Mouse (Mus musculus): Measurements from ENCODE around the gene Met. TPM values are rescaled to one million over a fixed set of nuclear protein-coding genes. Genes with fewer than 3 reads are reported as not detected.

Met gene
- 3.4 TPM in 2 replicates for polyA plus RNA-seq (2015; fragmentation: Nextera tagmentation; extraction: Ambion mirVana)

- Histone ChIP-seq H3K9me3 (ENCODE audit: control insufficient read depth, low read length) (no peaks in the 10 kb centered on the region), H3K27ac (ENCODE audit: low read length) (no peak within 1 kb of the TSS), H3K36me3 (ENCODE audit: control insufficient read depth, insufficient read depth) (no peaks in the 10 kb centered on the region), H3K27me3 (replicated peaks; ENCODE audit: control insufficient read depth, insufficient read depth, low read length) (peaks cover 3% of the 10 kb centered on the region), H3K4me2 (ENCODE audit: low read length) (peak within 1 kb of the TSS; percentile 84), H3K9ac (replicated peaks; ENCODE audit: low read depth, low read length) (peak within 1 kb of the TSS; percentile 61), H3K4me3 (replicated peaks; ENCODE audit: low read length) (peak within 1 kb of the TSS; percentile 53), H3K4me1 (replicated peaks; ENCODE audit: control insufficient read depth, insufficient read depth, low read length) (peaks cover 17% of the 10 kb centered on the region)
- WGBS, result under 1% methylated on average over 69 of the region's 78 CpGs
- peak; percentile 82 for ATAC-seq
Observed at GRCm38 (mm10) chr6:17463434-17464280, at the start of gene Met. TSS of gene Met (plus strand) at chr6:17463800.

GRCm38 (mm10) chr6:17418226-17418625 lies 45.4 kb upstream of the Met start:
- WGBS, result 38% methylated on average over 7 of the region's 7 CpGs
- H3K36me3 ChIP-seq (ENCODE audit: control insufficient read depth, insufficient read depth), result no peaks in the 10 kb centered on the region
- peak; percentile 54; the same call in 1 of the 2 replicates for ATAC-seq

GRCm38 (mm10) chr6:17422432-17422831 lies 41.2 kb upstream of the Met start:
- H3K27me3 ChIP-seq (replicated peaks; ENCODE audit: control insufficient read depth, insufficient read depth, low read length), result no peaks in the 10 kb centered on the region
- H3K4me1 ChIP-seq (replicated peaks; ENCODE audit: control insufficient read depth, insufficient read depth, low read length), result no peaks in the 10 kb centered on the region; the same call in 1 of the 2 replicates
- H3K4me2 ChIP-seq (ENCODE audit: low read length), result no peak overlapping the region
- no peak overlapping the region for H3K4me3 ChIP-seq (replicated peaks; ENCODE audit: low read length)
- H3K9me3 ChIP-seq (ENCODE audit: control insufficient read depth, low read length), result no peaks in the 10 kb centered on the region
- H3K9ac ChIP-seq (replicated peaks; ENCODE audit: low read depth, low read length), result no peak overlapping the region
- H3K27ac ChIP-seq (ENCODE audit: low read length), result no peak overlapping the region
- no peaks in the 10 kb centered on the region for H3K36me3 ChIP-seq (ENCODE audit: control insufficient read depth, insufficient read depth)
- ATAC-seq, result no peak
- WGBS, result 98% methylated on average over 1 of the region's 1 CpGs

More at GRCm38 (mm10) chr6:17418226-17418625, 45.4 kb upstream of the Met start:
- Histone ChIP-seq H3K9ac (replicated peaks; ENCODE audit: low read depth, low read length) (no peak overlapping the region), H3K9me3 (ENCODE audit: control insufficient read depth, low read length) (no peaks in the 10 kb centered on the region), H3K4me3 (replicated peaks; ENCODE audit: low read length) (no peak overlapping the region), H3K4me1 (replicated peaks; ENCODE audit: control insufficient read depth, insufficient read depth, low read length) (no peaks in the 10 kb centered on the region; the same call in 1 of the 2 replicates), H3K27me3 (replicated peaks; ENCODE audit: control insufficient read depth, insufficient read depth, low read length) (no peaks in the 10 kb centered on the region), H3K4me2 (ENCODE audit: low read length) (no peak overlapping the region), H3K27ac (ENCODE audit: low read length) (no peak overlapping the region)

- no peak overlapping the region for H3K27ac ChIP-seq (ENCODE audit: low read length)
- 82% methylated on average over 3 of the region's 3 CpGs for WGBS
- no peak overlapping the region for H3K4me3 ChIP-seq (replicated peaks; ENCODE audit: low read length)
- no peaks in the 10 kb centered on the region for H3K4me1 ChIP-seq (replicated peaks; ENCODE audit: control insufficient read depth, insufficient read depth, low read length)
- ATAC-seq, result no peak
- H3K9ac ChIP-seq (replicated peaks; ENCODE audit: low read depth, low read length), result no peak overlapping the region
- no peaks in the 10 kb centered on the region for H3K9me3 ChIP-seq (ENCODE audit: control insufficient read depth, low read length)
- H3K4me2 ChIP-seq (ENCODE audit: low read length), result no peak overlapping the region
- no peaks in the 10 kb centered on the region for H3K27me3 ChIP-seq (replicated peaks; ENCODE audit: control insufficient read depth, insufficient read depth, low read length)
- no peaks in the 10 kb centered on the region for H3K36me3 ChIP-seq (ENCODE audit: control insufficient read depth, insufficient read depth)
Observed at GRCm38 (mm10) chr6:17429041-17429440, 34.6 kb upstream of the Met start.

- Histone ChIP-seq H3K4me2 (ENCODE audit: low read length) (no peak overlapping the region), H3K27ac (ENCODE audit: low read length) (no peak overlapping the region), H3K27me3 (replicated peaks; ENCODE audit: control insufficient read depth, insufficient read depth, low read length) (no peaks in the 10 kb centered on the region), H3K4me1 (replicated peaks; ENCODE audit: control insufficient read depth, insufficient read depth, low read length) (no peaks in the 10 kb centered on the region), H3K4me3 (replicated peaks; ENCODE audit: low read length) (no peak overlapping the region), H3K9ac (replicated peaks; ENCODE audit: low read depth, low read length) (no peak overlapping the region), H3K9me3 (ENCODE audit: control insufficient read depth, low read length) (no peaks in the 10 kb centered on the region), H3K36me3 (ENCODE audit: control insufficient read depth, insufficient read depth) (no peaks in the 10 kb centered on the region)
- 66% methylated on average over 3 of the region's 3 CpGs for WGBS
- ATAC-seq, result no peak
Observed at GRCm38 (mm10) chr6:17429611-17430010, 34.0 kb upstream of the Met start.

GRCm38 (mm10) chr6:17443311-17443710 lies 20.3 kb upstream of the Met start:
- no peaks in the 10 kb centered on the region for H3K9me3 ChIP-seq (ENCODE audit: control insufficient read depth, low read length)
- no peak overlapping the region for H3K4me3 ChIP-seq (replicated peaks; ENCODE audit: low read length)
- H3K4me2 ChIP-seq (ENCODE audit: low read length), result no peak overlapping the region
- H3K4me1 ChIP-seq (replicated peaks; ENCODE audit: control insufficient read depth, insufficient read depth, low read length), result no peaks in the 10 kb centered on the region
- 82% methylated on average over 4 of the region's 4 CpGs for WGBS
- no peak overlapping the region for H3K9ac ChIP-seq (replicated peaks; ENCODE audit: low read depth, low read length)
- no peak for ATAC-seq
- no peaks in the 10 kb centered on the region for H3K27me3 ChIP-seq (replicated peaks; ENCODE audit: control insufficient read depth, insufficient read depth, low read length)
- no peak overlapping the region for H3K27ac ChIP-seq (ENCODE audit: low read length)
- H3K36me3 ChIP-seq (ENCODE audit: control insufficient read depth, insufficient read depth), result no peaks in the 10 kb centered on the region

GRCm38 (mm10) chr6:17451305-17451704 lies 12.3 kb upstream of the Met start:
- Histone ChIP-seq H3K27me3 (replicated peaks; ENCODE audit: control insufficient read depth, insufficient read depth, low read length) (no peaks in the 10 kb centered on the region), H3K4me3 (replicated peaks; ENCODE audit: low read length) (no peak overlapping the region), H3K9me3 (ENCODE audit: control insufficient read depth, low read length) (no peaks in the 10 kb centered on the region), H3K36me3 (ENCODE audit: control insufficient read depth, insufficient read depth) (no peaks in the 10 kb centered on the region), H3K4me1 (replicated peaks; ENCODE audit: control insufficient read depth, insufficient read depth, low read length) (no peaks in the 10 kb centered on the region), H3K27ac (ENCODE audit: low read length) (no peak overlapping the region), H3K9ac (replicated peaks; ENCODE audit: low read depth, low read length) (no peak overlapping the region), H3K4me2 (ENCODE audit: low read length) (no peak overlapping the region)
- 21% methylated on average over 5 of the region's 5 CpGs for WGBS
- no peak for ATAC-seq

GRCm38 (mm10) chr6:17455116-17455515 lies 8.5 kb upstream of the Met start:
- H3K4me1 ChIP-seq (replicated peaks; ENCODE audit: control insufficient read depth, insufficient read depth, low read length), result no peaks in the 10 kb centered on the region
- no peak overlapping the region for H3K4me3 ChIP-seq (replicated peaks; ENCODE audit: low read length)
- no peak overlapping the region for H3K27ac ChIP-seq (ENCODE audit: low read length)
- no peak overlapping the region for H3K9ac ChIP-seq (replicated peaks; ENCODE audit: low read depth, low read length)
- H3K4me2 ChIP-seq (ENCODE audit: low read length), result no peak overlapping the region
- no peaks in the 10 kb centered on the region for H3K9me3 ChIP-seq (ENCODE audit: control insufficient read depth, low read length)
- no peaks in the 10 kb centered on the region for H3K36me3 ChIP-seq (ENCODE audit: control insufficient read depth, insufficient read depth)
- 87% methylated on average over 1 of the region's 1 CpGs for WGBS
- no peaks in the 10 kb centered on the region for H3K27me3 ChIP-seq (replicated peaks; ENCODE audit: control insufficient read depth, insufficient read depth, low read length)
- ATAC-seq, result no peak

GRCm38 (mm10) chr6:17459561-17459960 lies 4.0 kb upstream of the Met start:
- no peaks in the 10 kb centered on the region for H3K36me3 ChIP-seq (ENCODE audit: control insufficient read depth, insufficient read depth)
- H3K9ac ChIP-seq (replicated peaks; ENCODE audit: low read depth, low read length), result no peak overlapping the region
- H3K4me2 ChIP-seq (ENCODE audit: low read length), result no peak overlapping the region
- H3K4me3 ChIP-seq (replicated peaks; ENCODE audit: low read length), result no peak overlapping the region
- peaks cover 10% of the 10 kb centered on the region for H3K4me1 ChIP-seq (replicated peaks; ENCODE audit: control insufficient read depth, insufficient read depth, low read length)
- no peaks in the 10 kb centered on the region for H3K9me3 ChIP-seq (ENCODE audit: control insufficient read depth, low read length)
- 38% methylated on average over 6 of the region's 6 CpGs for WGBS
- H3K27ac ChIP-seq (ENCODE audit: low read length), result no peak overlapping the region
- ATAC-seq, result no peak
- H3K27me3 ChIP-seq (replicated peaks; ENCODE audit: control insufficient read depth, insufficient read depth, low read length), result peaks cover under 1% of the 10 kb centered on the region
